Mouse (Mus musculus): ENCODE measurements around the gene Rapgef4.
A peak's percentile ranks its signal among the peaks of the same experiment; 100 is the strongest.
"Not testable (repeated sequence)": the region's sequence is repeated elsewhere in the genome, so short reads cannot be mapped to it uniquely, and the experiment has no call there.

Rapgef4 gene

DNA sequence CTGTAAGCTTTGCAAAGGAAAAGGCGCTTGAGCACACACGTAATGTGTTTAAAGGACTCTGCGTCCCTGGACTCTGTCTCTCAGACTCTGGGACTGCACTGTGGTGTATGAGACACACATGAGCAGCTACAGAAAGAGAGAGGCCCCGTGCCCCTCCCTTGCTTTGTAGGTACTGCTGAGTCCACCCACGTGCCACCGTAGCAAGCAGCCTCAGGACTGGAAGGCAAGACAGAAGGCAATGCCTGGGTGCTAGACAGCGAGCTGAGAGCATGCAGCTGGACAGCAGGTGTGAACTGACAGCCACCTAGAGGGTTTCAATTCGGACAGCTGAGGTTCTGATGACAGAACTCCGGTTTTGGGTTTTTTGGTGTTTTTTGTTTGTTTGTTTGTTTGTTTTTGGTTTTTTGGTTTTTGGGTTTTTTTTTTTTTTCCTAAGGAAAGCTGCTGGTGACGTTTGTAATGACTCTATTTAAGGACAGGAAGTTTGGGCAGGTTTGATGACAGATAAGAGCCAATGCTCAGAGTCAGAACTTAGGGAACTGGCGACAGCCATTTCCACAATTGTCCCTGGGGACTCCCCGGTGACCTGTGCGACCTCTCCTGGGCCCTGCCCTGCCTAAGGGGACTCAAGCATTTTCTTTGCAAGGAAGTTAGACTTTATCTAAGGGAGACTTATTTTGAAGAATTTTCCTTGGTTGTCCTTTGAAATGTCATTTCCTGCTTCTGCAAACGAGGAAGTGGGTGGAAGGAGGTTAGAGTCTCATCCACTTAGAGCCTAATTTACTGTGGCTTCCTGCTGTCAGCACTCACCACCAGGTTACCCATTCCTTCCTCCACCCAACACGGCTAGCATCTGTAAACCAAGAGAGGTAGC, 136.3 kb downstream of the Rapgef4 start:
- peak in 1 of 2 experiments; percentile 47 for DNase-seq (ENCODE audit: low spot score in 2 of 2)

DNA sequence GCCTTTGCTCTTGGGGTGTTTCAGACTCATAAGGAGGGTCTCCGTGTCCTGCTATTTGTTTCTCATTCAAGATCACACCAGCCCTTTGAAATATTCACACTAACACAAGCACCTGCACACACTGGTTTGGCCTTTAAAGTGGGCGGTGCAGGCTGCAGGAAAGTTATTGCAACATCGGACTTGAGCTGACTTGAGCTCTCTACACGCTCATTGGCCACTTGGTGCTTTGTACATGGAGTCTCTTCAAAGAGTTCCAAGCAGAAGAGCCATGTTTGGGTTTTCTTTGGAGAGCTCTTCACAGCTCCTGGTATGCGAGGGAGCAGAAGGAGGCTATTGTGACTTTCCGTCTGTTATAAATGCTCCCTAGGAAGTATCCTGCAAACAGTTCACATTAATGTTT, 139.2 kb downstream of the Rapgef4 start:
- no peak for DNase-seq (ENCODE audit: low spot score in 2 of 2)

DNA sequence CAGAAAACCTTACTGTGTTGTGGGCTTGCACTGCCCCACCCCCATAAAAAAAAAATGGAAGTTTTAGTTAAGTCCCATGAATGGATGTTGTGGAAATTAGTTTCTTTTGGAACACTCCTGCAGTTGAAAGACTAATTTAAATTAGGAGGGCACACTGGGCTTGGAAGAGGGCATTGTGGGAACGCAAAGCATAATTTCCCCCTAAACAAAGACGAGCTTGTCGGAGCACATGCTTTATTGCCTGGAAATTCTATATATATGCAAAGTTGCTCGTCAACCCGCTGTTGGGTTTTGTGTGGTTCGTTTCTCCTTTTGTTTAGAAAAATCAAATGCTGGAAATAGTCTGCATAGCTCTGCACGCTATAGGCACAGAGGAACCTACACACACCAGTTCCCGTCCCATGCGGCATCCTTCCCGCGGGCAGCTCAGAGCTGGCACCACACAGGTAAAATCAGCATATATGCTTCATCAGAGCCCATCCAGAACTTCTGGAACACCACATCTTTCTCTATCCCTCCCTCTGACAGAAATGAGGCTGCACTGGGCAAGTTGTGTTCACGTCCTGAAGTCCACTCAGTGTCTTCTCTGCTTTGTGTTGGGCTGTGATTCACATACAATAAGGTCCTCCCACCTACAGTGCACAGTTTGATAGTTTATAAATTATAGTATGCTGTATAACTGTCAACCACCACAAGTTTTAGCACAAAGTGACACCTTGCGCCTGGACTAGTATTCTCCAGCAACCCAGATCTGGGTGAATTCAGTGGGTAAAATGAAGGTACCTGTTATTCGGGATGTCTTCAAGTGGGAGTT, 141.6 kb downstream of the Rapgef4 start:
- no peak for DNase-seq (ENCODE audit: low spot score in 2 of 2)

DNA sequence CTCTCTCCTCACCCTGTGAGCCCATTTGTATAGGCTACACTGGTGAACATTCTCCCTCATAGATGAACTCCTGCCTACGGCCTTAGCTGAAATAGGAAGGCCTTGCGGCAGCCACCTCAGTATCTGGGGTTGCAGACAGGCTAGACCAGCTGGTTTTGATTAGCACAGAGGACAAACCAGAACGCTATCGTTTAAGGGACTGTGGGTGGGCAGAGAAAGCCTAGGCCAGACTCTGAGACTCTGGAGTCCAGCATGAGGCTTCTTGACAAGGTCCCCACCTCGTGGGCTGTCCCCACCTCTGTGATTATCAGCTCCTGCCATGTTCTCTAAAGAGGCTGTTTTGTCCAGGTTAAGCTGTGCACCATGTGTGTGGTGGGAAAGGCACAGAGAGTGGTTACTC, 142.8 kb downstream of the Rapgef4 start:
- DNase-seq (ENCODE audit: low spot score in 2 of 2), result no peak

DNA sequence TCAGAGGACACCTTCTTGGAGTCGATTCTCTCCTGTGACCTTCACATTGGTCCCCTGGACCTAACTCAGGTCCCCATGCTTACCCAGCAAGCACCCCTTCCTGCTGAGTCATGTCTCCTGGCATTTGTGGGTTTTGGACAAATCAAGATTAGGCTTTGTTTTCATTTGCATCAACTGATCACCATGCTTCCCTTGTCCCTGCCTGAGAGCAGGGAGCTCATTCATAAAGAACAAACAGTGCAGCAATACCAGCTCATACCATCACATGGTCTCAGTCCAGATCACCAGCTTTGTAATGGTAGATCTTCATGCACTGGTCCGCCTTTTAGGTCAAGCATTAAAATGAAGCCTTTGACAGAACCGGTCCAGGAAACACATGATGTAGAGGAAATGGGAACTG, 144.7 kb downstream of the Rapgef4 start:
- no peak for DNase-seq (ENCODE audit: low spot score in 2 of 2)

DNA sequence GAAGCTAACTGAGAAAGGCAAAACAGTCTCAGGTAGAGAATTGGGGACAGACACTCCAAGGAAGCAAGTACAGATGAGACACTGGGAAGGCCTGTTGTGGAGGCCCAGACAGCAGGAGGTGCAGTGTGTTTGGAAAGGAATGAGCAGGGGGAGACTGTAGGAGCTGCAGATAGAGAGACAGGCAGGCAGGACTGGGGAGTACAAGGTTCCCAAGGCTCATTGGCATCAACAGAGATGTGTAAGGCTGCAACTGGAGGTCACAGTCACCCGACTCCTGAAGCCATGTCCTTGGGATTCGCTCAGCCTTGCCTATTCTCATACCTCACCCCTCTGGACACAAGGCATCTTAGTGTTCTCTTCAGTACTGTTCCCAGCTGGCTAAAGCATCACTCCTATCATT, 145.4 kb downstream of the Rapgef4 start:
- DNase-seq (ENCODE audit: low spot score in 2 of 2), result no peak

DNA sequence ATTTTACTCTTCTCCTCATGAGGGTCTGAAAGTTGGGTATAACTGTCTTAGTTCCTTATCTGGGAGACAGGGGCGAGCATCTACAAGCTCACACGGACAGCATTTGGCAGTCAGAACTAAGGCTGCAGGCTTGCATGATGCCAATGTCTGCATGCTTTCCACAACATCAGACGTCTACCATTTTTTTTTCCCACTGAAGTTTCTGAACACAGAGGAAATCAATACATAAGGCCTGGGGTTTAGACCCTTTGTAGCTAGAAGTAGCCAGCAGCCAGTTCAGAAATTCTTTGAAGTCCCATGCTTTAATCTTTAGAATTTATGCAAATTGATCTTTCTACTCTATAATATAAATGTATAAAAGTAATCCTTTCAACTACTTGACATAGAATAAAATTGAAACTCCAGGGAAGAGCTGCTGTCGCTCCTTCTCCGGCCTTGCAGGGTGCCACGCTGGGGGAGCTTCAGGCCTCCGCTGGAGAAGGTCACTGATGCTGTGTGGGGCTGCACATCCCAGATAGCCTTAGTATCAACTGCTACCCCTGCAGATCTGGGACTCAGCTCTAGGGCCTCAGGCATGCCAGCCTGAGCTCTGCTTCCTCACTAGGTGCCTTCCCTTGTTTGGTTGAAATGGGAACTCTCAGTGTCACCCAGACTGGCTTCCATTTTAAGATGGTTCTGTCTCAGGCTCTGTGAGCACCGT, 148.7 kb downstream of the Rapgef4 start:
- DNase-seq (ENCODE audit: low spot score in 2 of 2), result no peak

DNA sequence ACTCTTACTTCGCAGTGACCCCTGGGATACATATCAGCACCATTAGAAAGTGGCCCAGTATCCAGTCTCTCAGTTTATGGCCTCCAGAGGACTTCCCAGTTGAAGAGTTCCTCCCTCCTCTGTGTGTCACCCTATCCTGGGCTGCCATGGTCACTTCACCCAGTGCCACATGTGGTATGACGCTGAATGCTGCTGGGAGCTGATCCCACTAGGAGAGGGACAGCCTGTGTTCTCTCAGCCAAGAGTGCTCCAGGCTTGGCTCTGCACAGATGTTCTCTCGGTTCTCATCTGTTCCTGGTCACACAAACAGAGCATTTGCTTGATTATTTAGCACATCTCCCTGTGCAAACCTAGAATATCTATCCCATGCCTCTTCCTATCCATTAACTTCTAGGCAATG, 151.2 kb downstream of the Rapgef4 start:
- DNase-seq (ENCODE audit: low spot score in 2 of 2), result no peak

DNA sequence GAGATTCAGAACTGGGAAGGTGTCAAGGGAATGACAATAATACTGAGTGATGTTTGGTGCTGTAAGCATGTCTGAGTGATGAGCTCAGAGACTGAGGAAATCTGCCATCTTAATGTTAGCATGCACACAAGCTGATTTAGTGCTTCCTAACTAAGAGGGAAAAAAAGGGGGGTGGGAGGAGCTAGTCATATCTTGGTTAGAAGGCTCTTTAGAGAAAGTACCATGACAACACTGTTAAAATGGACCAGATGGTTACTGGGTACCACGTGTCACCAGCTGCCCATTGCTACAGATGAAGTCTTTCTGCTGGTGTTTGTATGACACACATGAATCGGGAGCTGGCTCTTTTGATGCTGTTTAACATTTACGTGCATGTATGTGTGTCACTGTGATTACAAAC, 155.0 kb downstream of the Rapgef4 start:
- no peak for DNase-seq (ENCODE audit: low spot score in 2 of 2)

DNA sequence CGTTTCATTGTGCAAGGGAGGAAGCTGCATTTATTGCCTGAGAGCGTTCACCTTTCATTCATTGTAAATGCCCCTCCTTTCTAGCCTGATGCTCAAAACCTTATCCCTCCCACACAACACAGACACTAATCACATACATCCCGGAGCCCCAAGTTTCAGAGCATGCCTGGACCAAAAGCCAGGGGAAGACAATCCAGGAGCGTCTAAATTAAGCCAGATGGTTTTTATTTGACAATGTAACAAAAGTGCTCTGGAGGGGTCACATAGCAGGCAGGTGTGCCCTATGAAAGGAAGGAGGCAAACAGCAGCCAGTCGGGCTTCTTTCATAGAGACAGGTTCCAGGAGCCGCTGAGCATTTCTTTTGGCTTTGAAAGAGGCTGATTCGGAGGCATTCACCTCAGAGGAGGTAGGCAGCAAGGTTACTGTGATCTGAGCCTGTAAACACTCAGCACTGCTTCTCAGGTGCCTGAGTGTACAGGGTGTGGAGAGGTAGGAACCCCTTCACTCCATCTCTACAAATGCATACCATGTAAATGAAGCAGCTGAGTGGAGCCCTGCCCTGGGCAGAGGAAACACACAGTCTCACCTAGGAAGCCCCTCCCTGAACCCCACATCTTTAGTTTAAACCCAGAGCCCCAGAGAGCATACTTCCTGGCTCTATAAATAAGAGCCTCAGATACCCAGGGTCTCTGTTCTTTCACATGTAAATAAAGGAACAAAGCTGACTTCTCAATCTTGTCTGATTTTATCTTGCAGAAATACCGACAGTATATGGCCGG, 155.6 kb downstream of the Rapgef4 start:
- peak in 1 of 2 experiments; percentile 44 for DNase-seq (ENCODE audit: low spot score in 2 of 2)

DNA sequence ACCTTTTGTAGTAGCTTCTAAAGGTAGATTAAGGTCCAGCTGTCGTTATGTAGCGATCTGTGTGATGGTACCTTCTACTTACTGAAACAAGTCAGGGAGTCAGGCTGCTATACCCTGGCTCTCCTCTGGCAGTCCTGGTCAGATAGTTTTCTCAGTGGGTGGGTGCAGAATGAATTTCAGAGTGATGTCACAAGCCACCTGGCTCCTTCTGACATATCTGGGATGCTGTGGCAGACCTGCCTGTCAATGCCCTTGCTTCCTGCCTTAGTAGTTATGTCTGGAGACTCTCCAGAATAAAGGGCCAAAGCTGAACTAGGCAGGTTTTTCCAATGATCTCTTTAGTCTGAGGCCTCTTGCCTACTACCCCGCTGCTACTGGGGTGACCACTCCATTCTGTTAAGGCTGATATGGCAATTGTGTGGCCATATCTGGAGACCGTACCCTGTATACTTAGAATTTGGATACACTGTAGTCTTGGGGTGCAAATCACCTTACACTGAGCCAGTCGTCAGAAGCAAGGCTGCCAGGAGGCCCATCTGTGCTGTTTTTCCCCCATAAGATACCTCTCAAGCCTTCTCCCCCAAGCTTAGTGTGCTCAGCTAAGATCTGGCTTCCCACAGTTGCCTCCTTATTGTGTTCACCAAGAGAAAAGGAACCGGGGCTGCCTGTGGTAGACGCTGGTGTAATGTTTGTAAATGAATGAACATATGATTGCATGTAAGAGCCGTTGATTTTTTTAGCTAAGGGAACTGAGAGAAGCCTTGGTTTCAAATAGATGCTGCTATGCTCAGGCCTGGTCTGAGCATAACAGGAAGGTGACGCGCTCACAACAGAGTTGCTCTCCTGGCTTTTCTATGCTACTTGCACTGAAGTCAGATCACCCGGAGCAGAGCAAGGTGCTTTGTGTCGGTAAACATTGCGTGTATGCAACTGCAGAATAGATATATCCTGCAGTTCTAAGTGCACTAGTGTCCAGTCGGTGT, 159.1 kb downstream of the Rapgef4 start:
- peak in 1 of 2 experiments; percentile 59 for DNase-seq (ENCODE audit: low spot score in 2 of 2)

DNA sequence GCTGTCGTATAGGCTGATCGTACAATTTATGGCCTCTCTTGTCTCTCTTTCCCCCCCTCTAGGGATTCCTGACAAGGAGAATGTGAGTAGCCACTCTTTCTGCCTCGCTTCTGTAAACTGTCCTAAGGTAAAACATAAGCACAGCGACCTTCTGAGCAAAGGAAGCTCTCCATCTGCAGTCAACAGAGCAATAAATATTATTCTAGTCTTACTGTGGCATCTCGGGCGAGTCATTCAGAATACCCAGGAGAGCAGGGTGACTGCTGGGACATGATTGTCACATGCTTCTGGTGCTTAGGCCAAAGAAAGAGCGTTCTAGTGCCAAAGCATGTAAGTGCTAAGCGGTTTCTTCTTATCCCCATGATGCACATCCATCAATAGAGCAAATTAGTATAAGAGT, 160.1 kb downstream of the Rapgef4 start:
- DNase-seq (ENCODE audit: low spot score in 2 of 2), result peak in 1 of 2 experiments; percentile 32

DNA sequence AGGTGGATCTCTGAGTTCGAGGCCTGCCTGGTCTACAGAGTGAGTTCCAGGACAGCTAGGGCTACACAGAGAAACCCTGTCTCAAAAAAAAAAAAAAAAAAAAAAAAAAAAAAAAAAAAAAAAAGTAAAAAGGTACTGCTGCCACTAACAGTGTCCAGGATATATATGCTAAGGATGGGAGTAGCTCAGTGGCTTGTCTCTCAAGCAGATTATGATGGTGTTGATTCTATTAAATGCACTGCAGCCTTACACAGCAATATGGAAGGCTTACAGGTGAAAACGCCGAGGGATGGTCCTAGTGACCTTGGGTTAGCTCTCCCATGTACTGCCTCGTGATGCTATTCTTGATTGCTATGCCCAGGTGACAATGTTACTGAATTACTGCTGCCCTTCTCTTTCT, 160.7 kb downstream of the Rapgef4 start:
- DNase-seq (ENCODE audit: low spot score in 2 of 2), result not testable (repeated sequence)

DNA sequence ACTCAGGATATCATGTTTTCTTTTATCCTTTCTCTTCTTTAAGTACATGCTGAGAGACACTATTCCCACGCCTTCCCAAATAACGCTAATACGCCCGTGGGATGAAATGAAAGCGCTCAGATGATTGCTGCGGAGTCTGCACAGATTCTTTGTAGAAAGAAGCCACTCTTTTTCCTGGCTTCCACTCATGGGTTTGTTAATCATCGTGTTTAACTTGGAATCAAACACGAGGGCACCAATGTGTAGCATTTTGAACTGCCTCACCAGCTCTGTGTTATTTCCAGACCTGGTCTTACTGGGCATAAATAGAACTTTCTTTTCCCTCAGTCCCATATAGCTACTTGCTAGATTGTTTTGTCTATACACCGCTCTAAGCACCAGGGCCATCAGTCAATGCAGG, 162.4 kb downstream of the Rapgef4 start:
- no peak for DNase-seq (ENCODE audit: low spot score in 2 of 2)

DNA sequence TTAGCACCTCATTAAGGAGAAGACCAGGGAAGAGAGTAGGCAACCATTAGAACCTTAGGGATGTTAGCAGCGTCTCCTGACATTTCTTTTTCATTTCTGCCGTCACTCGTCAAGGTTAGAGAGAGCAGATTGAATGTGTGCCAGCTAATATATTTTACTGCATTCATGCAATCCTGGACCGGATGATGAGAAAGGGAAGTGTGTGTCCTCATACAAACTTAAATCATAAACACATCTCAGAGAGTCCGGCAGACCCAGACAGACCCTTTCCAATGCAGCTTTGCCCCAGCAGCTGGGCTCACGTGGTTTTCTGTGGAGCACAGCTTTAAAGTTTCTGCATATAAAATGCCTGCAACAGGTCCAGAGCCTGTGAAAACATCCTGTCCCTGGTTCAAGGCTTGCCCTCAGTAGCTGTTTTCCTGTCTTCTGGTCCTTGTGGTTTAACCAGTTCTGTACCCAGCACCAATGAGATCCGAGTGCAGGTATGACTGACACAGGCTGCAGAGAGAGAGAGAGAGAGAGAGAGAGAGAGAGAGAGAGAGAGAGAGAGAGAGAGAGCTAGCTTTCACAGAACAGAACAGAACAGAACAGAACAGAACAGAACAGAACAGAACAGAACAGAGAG, 163.6 kb downstream of the Rapgef4 start:
- no peak for DNase-seq (ENCODE audit: low spot score in 2 of 2)

DNA sequence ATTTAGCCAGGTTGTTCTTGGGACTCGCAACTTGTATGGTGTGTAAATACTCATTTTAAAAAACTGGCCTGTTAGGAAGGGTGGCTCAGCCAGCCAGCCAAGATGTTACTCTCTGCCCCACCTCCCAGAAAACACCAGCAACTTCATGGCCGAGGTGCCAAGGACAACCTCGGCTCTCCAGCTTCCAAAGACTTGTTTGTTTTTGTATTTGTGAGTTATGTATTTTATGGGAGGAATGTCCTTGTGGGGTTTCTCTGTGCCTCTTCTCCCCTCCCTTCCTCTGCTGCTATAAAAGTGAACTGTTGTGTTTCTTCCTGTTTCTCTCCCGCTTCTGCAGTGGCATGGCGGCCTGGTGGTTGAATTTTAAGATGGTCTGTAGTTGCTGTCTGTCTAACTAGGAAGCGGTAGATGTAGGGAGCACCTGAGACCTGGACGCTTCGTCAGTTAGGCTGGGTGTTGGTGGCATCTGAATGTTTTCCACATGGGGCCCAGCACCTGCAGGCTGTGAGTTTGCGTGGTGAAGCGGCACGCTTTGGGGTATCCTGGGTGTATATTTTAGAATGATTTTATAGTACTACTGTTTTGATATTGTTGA, 164.3 kb downstream of the Rapgef4 start:
- DNase-seq (ENCODE audit: low spot score in 2 of 2), result no peak

DNA sequence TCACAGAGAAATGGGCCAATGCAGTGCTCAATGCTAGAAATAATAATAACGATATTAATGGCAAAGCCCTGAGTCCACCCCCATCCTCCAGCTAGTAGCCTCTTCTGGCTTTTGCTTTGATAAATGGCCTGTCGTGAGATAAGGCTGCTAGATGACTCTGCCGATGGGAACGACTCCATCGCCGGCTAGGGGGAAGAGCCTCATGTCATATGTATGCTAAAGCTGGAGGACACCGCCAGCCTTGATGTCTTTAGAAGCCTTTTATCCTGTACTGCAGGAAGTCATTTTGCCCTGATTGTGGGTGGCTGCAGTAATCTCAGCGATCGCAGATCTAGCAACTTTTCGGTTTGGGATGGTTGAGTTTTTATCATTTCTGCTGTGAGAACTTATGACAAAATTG, 165.0 kb downstream of the Rapgef4 start:
- no peak for DNase-seq (ENCODE audit: low spot score in 2 of 2)

DNA sequence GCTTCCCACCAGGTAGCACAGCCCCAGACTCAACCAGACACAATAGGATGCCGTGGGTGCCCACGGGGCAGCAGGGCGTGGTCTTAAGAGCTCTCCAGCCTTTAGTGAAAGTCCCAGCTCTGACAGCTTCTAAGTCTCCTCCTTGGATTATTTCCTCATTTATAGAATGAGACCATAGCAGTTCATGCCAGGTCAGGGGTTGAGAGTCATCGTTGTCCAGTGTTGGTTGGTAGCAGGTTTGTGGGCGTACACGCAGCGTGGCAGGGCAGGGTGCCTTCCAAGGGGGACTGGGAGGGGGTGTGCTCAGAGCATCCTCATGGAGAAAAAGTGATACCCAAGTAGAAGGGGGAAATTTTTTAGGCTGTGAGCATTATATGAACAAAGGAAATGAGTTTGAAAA, 166.2 kb downstream of the Rapgef4 start:
- DNase-seq (ENCODE audit: low spot score in 2 of 2), result no peak

DNA sequence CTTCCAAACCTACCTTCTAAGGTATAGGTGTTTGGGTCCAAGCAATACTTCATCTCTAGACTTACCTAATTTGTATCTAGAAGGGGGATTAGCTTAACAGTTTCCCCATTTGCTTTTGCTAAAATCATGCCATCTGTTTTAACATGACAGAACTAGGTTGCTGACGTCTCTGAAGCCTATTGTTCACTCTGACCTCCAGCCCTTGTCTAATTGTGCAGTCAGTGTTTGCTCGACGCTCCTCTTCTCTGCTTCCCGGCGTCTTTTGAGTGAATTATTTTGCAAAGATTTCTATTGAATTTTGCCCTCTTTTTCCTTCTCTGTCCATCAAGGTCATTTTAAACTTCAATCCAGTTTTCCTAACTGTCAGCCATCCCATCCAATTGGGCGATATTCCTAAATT, 166.7 kb downstream of the Rapgef4 start:
- no peak for DNase-seq (ENCODE audit: low spot score in 2 of 2)
